Mouse (Mus musculus): Measurements from ENCODE around the gene Arhgap45.
A peak's percentile ranks its signal among the peaks of the same experiment; 100 is the strongest.

The Arhgap45 gene

DNA sequence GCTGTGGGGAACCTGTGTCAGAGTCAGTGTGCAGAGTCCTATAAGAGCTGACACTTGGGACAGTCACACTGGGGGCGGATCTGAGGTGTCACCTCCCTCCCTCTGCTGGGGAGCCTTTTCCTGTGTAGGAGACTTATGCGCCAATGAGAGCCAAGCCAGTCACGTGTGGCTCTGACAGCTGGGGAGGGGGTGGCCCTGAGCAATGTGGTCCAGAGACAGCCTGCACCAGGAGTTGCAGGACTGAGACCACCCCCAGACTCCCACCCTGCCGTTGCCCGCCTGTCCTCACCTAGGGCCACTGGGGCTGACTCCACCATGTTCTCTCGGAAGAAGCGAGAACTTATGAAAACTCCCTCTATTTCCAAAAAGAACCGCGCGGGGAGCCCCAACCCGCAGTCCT, at the start of gene Arhgap45:
Gene Arhgap45 (plus strand): TSS at position 143 of the 400 bp plus-strand sequence.
- no peak for DNase-seq

DNA sequence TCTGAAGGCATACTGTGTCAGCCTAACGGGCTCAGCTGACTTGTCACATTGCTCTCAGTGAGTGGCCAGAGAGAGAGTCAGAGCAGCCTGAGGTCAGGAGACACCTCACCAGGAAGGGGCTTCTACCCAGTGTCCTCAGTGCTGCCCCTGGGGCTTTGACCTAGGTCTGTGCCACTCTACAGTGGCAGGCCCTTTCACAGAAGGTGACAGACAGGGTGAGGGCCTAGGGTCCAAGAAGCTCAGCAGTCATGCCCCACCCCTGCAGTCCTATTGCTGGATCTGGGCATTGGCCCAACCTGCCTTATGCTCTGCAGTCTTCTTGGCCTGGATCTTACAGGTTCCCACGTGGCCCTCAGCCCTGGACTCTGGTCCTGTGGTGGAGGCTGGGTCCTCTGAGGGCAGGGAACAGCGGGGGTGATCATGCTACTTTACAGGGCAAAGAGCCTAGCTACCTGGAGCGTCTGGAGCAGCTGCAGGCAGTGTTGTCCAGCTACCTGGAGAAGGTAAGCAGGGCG, 49.5 kb upstream of the Arhgap45 start:
- no peak for DNase-seq

DNA sequence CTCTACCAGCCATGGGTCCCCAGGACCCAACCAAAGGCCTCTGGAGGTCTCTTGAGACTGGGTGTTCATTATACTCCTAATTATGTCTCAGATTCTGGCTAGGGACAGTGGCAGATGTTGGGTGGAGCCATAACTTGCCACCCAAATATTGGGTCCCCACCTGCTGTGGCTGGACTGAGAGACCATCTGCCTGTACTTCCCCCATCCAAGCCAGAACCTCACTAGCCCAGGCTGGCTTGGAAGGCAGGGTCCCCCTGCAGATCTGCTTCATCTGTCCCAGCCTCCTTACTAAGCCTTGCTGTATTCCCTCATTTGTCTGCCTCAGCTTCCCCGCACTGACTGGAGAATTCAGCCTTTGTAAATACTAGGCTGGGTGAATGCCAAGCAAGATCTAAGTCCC, 48.3 kb upstream of the Arhgap45 start:
- no peak for DNase-seq

DNA sequence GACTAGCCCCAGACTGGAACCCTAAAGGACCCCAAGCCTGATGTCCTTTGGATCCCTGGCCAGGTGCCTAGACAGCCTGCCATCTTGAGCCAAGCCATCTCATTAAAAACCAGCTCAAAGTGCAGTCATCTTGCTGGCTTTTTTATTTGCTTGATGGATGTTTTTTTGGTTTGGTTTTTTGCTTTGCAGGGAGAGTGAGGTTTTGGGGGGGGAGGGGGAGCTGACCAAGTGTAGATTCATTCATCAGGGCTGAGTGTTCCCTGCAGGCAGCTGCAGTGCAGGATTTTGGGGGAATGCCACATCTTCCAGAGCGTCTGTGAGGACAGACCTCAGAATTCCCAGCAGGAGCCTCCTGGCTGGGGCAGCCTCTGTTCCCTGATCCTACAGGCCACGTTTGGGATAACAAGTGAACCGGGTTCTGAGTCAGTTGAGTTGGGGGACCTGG, 47.3 kb upstream of the Arhgap45 start:
- DNase-seq, result no peak

DNA sequence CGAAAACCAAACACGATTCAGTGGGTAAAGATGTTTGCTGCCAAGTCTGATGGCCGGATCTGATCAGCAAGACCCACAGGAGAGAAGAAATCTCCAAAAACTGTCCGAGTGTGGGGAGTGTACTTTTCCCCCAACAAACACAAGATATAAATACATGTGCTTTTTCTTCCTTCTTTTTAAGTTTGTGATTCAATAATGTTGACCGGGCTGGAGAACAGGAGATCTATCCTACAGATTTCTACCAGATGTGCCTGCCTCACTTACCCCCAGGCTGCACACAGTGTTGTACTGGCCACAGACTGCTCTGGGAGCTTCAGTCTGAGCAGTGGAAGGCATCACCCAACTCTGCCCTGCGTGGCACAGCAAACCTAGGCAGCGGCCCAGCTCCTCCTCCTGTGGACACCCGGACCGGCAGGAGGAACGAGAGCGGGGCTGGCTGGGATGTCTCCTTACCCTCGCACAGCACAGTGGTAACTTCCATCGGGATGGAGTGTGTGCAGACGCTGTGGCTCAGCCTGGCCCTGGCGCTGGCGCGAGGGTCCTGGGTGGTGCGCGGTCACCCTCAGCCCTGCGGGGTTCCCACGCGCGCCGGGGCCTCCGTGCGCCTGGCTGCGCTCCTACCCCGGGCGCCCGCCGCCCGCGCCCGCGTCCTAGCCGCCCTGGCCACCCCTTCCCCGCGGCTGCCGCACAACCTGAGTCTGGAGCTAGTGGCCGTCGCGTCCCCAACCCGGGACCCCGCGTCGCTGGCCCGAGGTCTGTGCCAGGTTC, 45.9 kb upstream of the Arhgap45 start, which contains the start of gene Grin3b:
Gene Grin3b (plus strand): TSS at position 301 of the 768 bp plus-strand sequence.
- DNase-seq, result no peak

DNA sequence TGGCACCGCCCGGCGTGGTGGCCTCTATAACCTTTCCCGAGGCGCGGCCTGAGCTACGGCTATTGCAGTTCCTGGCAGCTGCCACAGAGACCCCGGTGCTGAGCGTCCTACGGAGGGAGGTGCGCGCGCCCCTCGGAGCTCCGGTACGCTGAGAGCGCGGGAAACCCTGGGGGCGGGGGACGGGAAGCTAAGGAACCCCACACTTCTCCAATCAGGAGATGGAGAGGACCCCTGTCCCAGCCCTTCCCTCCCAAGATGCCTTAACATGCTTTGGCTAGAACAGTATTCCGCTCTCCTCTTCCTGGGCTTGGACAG, 45.3 kb upstream of the Arhgap45 start:
- no peak for DNase-seq

DNA sequence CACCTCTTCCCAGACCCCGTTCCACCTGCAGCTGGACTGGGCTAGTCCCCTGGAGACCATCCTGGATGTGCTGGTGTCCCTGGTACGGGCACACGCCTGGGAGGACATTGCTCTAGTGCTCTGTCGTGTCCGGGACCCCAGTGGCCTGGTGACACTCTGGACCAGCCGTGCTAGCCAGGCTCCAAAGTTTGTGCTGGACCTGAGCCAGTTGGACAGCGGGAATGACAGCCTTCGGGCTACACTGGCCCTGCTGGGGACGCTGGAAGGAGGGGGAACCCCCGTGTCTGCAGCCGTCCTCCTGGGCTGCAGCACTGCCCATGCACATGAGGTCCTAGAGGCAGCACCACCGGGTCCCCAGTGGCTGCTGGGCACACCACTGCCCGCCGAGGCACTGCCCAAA, 43.6 kb upstream of the Arhgap45 start:
- DNase-seq, result no peak

DNA sequence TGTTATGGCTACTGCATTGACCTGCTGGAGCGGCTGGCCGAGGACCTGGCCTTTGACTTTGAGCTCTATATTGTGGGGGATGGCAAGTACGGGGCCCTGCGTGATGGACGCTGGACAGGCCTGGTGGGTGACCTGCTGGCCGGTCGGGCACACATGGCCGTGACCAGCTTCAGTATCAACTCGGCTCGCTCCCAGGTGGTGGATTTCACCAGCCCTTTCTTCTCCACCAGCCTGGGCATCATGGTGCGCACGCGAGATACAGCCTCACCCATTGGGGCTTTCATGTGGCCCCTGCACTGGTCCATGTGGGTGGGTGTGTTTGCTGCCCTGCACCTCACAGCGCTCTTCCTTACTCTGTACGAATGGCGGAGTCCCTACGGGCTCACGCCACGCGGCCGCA, 42.4 kb upstream of the Arhgap45 start:
- no peak for DNase-seq

DNA sequence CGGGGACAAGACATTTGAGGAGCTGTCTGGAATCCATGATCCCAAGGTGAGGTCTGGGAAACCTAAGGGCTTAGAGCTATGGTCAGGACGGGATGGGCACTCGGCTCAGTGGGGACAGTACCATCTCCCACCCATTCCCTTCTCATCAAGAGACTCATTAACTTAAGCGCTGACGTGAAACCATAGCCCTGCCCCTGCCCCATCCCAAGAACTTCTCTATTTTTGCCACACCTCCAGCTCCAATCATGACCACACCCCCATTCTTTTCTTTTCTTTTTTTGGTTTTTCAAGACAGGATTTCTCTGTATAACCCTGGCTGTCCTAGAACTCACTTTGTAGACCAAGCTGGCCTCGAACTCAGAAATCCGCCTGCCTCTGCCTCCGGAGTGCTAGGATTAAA, 41.8 kb upstream of the Arhgap45 start:
- no peak for DNase-seq

DNA sequence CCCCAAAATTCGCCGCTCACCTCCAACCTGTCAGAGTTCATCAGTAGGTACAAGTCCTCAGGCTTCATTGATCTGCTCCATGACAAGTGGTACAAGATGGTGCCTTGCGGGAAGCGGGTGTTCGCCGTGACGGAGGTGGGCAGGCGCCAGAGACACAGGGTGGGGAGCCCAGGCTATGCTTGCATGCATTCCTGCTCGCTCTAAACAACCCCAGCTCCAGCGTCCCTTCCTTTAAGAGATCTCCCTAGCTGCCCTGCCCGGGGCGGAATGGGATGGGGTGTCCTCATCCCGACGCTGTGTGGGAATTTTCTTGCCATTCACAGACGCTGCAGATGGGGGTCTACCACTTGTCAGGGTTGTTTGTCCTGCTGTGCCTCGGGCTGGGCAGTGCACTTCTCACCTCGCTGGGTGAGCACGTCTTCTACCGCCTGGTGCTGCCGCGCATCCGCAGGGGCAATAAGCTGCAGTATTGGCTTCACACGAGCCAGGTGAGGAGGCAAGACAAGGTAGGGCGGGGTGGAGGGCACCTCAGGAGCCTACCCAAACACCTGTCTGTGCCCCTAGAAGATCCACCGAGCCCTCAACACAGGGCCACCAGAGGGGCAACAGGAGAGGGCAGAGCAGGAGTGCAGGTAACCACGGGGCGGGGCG, 40.3 kb upstream of the Arhgap45 start:
- DNase-seq, result no peak

DNA sequence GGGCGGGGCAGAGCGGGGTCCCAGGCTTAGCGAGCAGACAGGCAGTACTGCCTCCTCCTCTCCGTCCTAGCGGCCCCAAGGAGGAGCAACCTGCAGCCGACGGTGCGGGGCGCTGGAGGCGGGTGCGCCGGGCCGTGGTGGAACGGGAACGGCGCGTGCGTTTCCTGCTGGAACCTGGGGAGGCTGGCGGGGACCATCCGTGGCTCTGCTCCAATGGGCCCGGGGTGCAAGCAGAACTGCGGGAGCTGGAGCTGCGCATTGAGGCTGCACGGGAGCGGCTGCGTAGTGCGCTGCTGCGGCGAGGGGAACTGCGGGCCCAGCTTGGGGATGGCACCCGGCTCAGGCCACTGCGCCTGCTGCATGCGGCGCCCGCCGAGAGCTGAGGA, 39.7 kb upstream of the Arhgap45 start:
- no peak for DNase-seq

DNA sequence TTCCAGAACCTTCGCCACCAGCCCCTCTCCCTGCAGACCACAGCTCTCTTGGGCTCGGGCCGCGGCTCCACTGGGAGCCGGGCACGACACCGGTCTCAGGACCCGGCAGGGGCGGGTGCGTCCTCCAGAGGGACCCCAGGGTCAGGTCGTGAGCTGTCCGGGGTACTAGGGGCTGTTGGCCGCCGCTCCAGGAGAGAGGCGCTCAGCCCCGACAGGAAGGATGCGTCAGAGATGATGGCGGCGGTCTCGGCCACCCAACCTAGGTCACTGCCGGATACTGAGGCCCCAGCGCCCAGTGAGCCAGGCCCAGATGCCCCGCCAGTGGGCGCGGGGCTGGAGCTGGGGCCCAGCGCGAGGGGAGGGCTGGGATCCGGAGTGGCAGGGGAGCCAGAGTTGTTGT, 39.1 kb upstream of the Arhgap45 start:
- DNase-seq, result no peak

DNA sequence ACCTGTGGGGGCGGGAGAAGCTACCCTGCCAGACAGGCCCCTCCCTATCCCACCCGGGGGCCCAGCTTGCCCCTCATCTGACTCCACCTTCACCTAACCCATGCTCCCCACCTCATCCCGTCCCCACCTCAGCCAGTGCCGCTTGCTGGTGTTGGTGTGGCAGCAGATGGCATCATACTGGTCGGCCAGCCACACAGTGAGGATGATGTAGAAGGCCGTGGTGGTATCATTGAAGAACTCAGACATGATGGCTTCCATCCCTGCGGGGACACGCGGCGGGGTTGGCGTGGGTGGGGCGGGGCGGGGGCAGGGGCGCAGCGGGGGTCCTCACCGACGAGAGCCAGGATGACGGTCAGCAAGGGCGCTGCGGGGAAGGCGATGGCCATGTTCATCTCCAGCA, 38.4 kb upstream of the Arhgap45 start:
- no peak for DNase-seq

DNA sequence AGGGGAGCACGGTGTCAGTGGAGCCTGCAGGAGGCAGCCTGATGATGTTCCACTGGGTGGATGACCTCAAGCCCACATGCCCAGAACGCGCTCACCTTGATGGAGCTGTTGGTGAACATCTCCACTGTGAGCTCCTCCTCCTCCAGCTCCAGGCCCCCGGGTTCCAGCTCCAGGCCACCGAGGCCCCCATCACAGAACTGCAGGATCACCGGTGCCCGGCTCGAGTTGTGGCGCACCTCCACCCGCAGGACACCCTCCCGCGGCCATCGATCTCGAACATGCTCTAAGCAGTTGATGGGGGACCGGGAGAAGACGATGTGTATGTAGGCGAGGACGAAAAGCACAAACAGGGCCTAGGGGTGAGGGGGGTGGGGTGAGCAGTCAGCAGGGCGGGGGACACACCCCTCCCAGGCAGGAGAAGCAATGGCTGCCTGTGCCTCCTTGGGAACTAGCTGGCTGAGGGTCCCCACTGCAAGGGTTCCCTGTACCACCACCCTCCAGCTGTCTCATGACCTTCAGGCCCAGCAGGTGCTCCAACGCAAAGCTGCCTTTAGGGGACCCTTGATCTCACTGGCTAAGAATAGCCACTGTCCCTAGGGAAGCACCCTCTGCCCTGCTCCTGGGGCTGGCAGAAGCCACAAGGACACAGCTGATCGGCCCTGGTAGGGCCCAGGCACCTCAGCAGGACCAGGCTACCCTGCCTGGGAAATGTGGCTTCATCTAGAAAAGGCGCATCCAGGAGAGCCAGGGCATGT, 36.9 kb upstream of the Arhgap45 start:
- DNase-seq, result no peak

DNA sequence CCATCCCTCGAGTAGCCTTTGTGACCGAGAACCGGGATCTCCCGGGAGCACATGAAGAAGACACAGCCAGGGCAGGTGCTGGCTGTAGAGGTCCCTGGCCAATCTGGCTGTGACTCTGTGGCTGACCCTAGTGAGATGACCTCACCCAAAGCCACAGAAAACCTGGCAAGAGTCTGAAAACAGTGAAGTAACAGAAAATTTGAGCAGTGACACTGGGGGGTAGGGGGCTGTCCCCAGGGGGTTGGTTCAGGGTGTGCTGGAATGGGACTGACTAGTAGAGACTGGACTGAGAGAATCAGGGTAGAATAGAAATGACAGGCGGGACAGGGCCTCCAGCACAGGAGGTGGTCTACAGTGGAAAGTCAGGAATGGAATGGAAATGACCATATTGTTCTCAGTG, 33.2 kb upstream of the Arhgap45 start:
- no peak for DNase-seq

DNA sequence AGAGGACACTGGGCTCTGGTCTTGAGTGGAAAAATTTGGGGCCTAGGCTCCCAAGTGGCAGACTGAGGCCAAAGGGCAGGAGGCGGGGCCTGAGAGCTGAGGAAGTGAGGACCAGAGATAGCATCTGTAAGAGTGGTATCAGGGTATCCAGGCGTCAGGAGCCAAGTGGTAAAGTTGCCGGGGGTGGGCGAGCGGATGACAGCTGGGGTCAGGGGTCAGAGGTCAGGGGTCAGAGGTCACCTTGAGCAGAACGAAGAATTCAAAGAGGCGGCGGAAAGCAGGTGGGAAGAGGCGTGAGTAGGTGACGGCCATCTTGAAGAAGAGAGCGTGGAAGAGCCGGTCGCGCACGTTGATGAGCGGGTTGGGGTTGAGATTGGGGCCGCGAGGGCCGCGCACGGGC, 32.8 kb upstream of the Arhgap45 start:
- peak; percentile 80 for DNase-seq

DNA sequence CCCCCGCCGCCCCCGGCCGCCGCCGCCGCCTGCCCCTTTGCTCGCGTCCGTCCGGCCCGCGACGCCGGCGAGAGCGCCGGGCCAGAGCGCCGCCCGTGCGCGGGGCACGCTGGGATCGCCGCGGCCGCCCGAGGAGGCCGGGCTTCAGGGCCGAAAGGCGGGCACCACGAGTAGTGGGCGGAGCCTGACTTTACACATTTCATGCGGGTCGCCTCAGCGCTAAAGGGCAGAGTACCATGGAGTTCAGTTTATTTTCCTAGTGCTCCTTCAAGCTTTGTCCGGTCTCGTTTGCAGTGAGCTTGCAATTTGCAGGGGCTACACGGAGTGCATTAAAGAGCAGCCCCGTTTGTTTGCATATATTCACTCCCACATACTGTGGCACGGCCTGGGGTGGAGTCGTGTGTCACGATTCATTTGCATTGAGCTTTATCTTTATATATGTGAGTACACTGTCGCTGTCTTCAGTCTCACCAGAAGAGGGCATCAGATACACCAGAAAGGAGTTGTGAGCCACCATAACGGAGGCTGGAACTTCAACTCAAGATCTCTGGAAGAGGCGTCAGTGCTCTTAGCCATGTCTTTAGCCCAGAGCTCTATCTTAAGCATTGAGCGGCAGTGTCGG, 32.1 kb upstream of the Arhgap45 start, which contains the start of gene Tmem259:
Gene Tmem259 (minus strand): TSS at position 136 of the 622 bp plus-strand sequence.
- peak; percentile 82 for DNase-seq

DNA sequence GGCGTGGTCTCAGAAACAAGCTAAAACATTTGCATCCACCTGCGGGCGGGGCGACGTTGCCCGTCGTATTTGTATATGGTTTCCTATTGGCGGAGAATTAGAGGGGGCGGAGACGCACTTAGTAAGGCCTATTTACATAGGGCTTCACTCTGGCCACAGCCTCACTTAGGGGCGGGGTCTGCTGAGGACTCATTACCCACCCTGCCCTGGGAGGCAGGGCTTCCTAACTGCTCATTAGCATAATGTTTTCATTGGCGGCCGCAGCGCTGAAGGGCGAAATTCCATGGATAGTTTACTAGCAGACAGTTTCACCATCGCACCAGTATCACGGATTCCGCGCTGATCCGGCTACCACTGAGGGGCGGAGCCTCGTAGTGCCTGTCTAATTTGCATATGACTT, 31.6 kb upstream of the Arhgap45 start:
- DNase-seq, result peak; percentile 96

DNA sequence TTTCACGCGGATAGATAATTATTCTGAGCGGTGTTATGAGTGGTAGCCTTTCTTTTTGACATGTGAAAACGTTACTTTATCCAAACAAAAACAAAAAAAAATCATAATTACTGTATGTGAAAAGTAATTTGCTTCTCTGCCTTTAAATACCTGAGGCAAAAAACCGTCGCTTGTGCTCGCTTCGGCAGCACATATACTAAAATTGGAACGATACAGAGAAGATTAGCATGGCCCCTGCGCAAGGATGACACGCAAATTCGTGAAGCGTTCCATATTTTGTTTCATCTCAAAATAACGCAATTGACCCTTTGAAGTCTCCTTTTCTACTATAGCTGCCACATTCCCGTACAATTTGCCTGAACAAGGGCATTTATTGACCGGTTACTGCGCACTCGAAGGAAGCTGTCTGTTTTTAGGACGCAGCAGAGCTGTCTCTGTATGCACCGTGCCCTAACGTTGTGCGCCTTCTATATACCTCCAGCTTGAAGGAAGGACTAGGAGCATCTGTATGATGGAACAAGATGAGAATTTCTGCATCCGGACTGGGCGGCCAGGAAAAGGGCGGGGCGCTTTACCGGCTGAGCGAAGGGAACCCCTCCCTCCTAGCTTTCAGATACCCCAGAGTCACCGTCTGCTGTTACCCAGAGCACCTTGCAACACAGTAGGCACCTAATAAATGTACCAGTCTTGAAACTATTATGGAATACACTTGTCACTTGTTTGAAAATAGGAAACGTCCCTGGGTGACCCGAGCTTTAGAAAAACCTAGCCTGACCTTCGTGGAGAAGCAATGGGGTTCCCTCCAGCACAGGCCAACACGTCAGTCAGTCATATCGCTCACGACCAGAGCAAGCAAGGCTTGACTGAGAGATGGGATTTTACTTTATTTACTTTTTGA, 30.9 kb upstream of the Arhgap45 start:
- DNase-seq, result peak; percentile 79

DNA sequence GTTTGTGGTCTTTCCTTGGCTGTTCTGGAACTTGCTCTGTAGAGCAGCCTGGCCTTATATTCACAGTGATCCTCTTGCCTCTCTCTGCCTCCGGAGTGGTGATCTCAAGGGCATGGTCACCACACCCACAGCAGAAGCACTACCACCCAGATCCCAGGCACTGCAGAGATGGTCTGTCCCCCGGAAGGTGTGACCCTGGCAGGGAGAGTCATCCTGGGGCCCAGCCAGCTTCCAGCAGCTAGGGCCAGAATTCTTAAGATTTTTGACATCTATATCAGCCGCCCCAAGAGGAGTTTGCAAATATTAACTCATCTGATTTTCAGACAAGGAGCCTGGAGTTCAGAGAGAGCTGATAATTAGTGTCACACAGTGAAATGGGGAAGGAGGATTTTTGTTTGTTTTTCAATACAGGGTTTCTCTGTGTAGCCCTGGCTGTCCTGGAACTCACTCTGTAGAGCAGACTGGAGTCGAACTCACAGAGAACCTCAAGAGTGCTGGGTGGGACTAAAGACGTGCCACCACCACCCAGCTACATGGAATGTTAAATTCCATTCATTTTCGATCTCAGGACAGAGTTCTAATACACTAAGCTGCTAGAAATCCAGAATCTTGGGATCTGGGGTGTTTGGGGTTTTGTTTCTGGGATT, 30.1 kb upstream of the Arhgap45 start:
- DNase-seq, result peak; percentile 60

DNA sequence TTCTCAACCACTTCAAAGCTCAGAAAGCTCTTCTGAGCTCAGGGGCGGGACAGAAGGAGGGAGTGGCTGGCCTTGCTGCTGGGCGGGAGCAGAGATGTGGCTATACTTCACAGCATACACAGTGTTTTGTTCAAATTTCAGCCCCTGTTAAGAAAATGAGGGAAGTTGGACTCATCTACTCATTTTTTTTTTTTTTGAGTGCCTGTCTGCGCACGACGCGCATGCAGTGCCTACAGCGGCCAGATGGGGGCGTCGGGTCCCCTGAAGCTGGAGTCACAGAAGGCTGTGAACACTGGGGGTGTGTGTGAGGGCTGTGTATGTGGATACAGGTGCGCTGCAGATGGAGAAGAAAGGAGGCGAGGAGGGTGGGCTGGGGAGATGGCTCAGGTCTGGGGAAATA, 29.5 kb upstream of the Arhgap45 start:
- DNase-seq, result peak; percentile 88
